Mouse (Mus musculus) MEL-GATA-1-ER (cell line): Measurements from ENCODE around the gene Sp6.

Source experiments
- DNase-seq: peaks from one replicate; pipeline ENCODE4 v3.0.0-alpha.2; 2012; ENCODE audit warnings: low read depth; ENCODE audit errors: extremely low read depth

Gene Sp6

DNA sequence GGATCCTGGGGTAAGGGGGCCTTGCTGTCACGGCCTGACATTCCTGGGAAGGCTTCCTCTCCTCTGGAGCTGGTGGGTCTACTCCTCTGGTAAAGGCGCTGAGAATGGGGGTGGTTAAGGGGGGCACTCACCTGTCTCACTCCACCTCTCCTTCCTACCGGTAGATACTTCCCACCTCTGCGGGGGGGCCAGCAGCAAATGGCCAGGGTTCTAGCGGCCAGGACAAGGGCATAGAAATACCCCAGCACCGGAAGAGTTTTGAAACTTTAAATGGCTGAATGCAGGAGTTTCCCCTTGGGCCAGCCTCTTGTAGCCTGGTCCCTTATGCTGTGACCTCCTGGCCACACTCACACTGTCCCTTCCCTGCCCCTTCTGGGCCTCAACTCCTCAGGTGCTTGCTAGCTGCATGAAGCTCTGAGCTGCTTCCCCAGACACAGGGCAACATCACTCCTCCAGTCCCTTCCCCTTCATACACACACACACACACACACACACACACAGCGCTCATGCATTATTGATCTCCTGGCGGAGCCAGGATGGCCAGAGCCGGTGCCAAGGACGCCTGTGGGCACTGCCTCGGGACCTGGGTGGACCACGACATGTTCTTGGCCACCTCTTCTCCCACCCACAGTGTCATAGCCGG is 37.9 kb downstream of the Sp6 start:
- DNase-seq: no peak

DNA sequence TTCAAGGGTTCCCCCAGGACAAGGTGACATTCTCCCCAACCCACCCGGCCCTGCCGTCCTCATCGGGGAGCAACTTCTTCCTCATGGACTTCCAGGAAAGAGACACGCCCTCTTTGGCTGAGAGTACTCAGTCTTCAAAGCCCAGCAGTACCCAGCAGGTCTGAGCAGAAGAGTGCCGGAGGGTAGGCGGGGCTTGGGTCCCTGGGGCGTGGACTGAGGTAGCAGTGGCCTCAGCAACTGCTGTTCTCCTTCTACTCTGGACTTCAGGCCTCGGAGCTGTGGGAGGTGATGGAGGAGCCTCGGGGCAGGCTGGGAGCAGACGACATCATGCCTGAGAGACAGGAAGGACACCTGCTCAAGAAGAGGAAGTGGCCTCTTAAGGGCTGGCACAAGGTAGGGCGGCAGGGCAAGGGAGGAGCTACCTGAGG is 39.0 kb downstream of the Sp6 start:
- DNase-seq: no peak

DNA sequence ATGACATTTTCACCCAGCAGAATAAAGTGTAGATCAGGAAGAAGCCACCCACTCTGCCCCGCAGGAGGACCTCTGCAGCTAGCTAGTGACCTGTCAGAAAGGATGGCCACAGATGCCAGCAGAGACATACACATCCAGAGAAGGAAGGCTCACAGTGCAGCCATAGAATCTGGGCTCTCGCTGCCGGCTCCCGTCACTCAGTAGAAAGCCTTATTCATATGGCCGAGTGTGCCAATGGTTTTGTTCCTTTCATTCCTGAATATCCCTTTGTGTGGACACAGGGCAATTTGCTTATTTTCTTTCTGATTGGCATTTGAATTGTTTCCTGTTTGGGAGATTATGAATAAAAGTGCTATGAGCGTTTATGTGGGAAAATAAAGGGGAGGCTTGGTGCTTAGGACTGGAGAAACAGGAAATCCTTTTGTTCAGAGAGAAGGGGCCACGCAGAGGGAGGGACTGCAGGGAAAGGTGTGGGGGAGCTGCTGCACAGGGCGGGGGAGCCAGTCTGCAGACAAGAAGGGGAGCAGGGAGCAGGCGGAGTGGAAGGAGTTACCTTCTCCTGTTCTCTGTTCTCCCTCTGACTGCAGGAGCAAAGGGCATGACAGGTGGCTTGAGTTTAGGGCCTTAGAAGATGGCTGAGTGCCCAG is 50.2 kb downstream of the Sp6 start:
- DNase-seq: no peak

DNA sequence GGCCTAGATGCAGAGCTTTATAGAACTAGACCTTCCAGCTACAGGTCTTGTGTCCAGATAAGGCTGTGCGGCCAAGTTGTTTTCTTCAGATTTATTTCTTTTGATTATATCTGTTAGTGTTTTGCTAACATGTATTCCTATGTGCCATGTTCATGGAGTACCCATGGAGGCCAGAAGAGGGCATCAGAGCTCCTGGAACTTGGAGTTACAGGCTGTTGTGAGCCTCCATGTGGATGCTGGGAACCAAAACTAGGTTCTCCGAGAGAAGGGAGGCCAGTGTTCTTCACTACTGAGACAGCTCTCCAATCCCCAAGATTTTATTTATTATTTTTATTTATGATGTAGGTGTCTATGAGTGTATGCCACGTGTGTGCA is 50.7 kb downstream of the Sp6 start:
- no peak for DNase-seq

DNA sequence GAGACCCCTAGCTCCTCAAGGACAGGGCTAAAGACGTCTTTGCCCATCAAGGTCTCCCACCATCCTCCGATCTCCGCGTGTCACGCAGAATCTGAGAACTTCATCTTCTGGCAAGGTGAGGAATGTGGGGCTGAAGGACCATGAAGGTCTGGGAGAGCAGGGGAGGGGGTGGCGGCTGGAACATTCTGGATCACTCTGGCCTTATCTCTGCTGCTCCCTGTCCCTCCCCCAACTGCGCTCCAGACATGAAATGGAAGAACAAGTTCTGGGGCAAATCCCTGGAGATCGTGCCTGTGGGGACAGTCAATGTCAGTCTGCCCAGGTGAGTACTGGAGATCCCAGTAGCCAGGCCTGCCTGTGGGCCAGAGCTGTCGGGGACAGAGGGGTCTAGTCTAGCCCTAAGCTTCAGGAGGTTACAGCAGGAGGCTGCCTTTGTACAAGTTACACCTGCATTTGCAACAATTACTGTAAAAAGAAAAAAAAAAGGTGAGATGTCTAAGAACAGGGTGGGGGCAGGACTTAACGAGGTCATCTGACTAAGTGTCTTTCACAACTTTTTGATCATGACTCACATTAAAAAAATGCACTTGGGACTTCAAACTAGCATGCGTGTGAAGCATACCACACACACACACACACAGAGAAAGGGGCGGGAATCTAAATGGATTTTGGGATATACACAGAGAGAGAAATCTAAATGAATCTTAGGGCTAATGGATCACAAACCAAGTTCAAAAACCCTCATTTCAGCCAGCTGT is 52.5 kb downstream of the Sp6 start:
- no peak for DNase-seq

DNA sequence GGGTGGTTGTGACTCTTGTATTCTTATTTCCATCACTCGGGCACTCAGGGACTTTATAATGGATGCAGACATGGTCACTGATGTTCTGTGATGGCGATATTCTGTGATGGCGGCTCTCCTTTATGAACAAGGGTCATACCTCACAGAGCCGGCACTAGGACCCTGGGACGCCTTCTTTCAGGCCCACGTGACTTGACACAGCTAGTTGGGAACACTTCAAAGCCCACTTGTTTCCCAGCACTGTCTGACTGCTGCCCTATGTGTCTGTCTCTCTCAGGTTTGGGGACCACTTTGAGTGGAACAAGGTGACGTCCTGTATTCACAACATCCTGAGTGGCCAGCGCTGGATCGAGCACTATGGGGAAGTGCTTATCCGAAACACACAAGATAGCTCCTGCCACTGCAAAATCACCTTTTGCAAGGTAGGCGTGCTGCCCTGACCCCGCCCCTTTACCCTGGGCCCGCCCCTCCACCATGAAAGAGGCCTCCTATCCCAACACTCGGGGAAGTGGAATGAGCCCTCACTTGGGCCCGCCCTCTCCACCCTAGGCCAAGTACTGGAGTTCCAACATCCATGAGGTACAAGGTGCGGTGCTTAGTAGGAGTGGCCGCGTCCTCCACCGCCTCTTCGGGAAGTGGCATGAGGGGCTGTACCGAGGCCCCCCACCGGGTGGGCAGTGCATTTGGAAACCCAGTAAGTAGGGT is 53.6 kb downstream of the Sp6 start:
- DNase-seq: no peak

DNA sequence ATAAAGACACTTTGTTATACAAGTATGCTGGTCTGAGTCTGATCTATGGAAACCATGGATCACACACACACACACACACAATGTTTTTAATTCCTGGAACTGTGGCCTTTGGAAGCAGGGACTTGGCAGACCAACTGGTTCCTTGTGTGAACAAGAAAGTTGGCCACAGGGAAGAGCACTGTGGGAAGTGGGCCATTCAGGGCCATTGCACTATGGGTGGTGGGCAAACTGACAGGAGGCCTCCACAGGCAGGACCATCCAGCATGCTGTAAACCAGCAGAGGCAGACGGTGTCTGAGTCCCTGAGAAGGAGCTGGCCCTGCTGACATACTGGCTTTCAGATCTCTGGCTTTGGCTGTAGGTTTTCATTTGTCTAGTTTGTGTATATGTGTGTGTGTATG is 56.1 kb downstream of the Sp6 start:
- DNase-seq: no peak

DNA sequence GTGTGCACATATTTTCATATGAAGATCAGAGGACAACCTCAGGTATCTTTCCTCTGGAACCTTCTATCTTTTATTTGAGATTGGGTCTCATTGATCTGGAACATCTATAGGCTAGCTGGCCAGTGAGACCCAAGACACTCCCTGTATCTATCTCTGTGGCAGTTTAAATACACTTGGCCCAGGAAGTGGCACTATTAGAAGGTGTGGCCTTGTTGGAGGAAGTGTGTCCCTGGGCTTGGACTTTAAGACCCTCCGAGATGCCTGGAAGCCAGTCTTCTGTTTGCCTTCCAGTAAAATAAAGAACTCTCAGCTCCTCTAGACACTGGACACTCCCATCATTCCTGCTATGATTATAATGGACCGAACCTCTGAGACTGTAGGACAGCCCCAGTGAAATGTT is 56.6 kb downstream of the Sp6 start:
- no peak for DNase-seq

DNA sequence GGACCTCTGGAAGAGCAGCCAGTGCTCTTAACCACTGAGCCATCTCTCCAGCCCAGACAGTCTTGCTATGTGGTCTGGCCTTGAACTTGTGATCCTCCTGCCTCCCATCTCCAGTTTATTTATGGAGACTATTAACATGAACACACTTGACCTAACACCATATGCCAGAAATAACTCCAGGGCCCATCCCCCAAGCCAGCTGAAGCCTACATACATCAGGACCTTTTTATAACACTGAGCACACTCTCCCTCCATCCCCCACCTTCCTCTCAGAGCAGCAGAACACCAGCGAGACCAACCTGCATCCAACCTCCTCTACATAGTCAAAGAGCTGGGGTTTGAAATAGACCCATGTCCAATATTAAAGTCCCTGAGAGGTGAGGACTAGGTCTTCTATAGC is 57.9 kb downstream of the Sp6 start:
- no peak for DNase-seq

DNA sequence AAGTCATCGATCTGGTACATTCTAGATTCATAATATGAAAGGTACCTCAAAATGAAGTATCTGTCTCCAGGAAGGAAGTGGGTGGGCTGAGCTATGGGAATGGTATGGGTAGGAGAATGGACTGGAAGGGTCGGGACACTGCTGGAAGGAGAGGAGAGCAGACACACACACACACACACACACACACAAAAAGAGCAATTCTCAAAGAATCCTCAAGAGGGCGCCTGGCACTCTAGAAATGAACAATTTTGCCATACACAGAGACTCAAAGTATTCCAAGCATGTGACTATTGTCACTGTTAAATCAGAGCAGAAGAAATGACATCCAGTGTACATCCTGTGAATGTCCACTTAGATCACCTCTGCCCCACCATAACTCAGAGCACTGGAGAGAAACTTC is 59.3 kb downstream of the Sp6 start:
- no peak for DNase-seq

DNA sequence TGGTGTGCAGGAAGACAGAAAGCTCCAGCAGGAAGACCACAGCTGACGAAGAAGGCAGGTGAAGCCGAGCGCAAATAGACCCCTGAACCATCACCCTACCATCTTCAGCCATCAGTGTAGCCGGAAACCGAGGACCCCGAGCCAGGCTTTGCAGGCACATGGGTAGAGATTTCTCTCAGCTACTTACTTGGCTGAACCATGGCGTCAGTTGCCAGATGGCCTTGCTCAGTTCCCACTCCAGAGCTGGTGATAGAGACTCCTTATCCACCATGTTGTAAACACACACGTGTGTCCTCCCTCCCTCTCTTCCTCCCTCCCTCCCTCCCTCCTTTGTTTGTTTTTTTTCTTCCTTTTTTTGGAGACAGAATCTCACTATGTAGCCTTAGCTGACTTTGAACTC is 61.0 kb downstream of the Sp6 start:
- DNase-seq: no peak
